Mouse (Mus musculus) layer of hippocampus, postnatal 10 days (tissue): ENCODE measurements around the gene Elmo2. TPM values are rescaled to one million over a fixed set of nuclear protein-coding genes. Genes with fewer than 3 reads are reported as not detected.
A peak's percentile ranks its signal among the peaks of the same experiment; 100 is the strongest.

ENCODE experiments used
- DNase-seq, 2 experiments: peaks; one replicate each; pipeline ENCODE4 v3.0.0; 2021; ENCODE audit warnings: low spot score in 2 of 2
- total RNA-seq, 2 experiments: library from RNA; stranded (reverse); gene quantifications; 2 replicates each; pipeline ENCODE4 v1.2.3; 2021

Gene Elmo2
- total RNA-seq, 2 experiments from 2014 or later, result 102 to 105 TPM

- no peak for DNase-seq
These were observed 2.4 kb downstream of the Elmo2 start for GRCm38 (mm10) chr2:165323928-165324327.

- DNase-seq, result no peak
These were observed 2.8 kb downstream of the Elmo2 start for GRCm38 (mm10) chr2:165323484-165323883.

- DNase-seq, result no peak
These were observed 4.1 kb downstream of the Elmo2 start for GRCm38 (mm10) chr2:165321981-165322735.

GRCm38 (mm10) chr2:165321381-165321888 lies 4.8 kb downstream of the Elmo2 start:
- DNase-seq, result peak in 1 of 2 experiments; percentile 50

- DNase-seq, result no peak
These were observed 5.6 kb downstream of the Elmo2 start for GRCm38 (mm10) chr2:165320531-165321150.

GRCm38 (mm10) chr2:165319503-165319902 lies 6.8 kb downstream of the Elmo2 start:
- DNase-seq, result no peak

GRCm38 (mm10) chr2:165318941-165319340 lies 7.3 kb downstream of the Elmo2 start:
- DNase-seq, result no peak

- DNase-seq, result no peak
These were observed 8.5 kb downstream of the Elmo2 start for GRCm38 (mm10) chr2:165317621-165318263.

GRCm38 (mm10) chr2:165316837-165317473 lies 9.3 kb downstream of the Elmo2 start:
- peak in 1 of 2 experiments; percentile 70 for DNase-seq

GRCm38 (mm10) chr2:165316204-165316603 lies 10.1 kb downstream of the Elmo2 start:
- DNase-seq, result no peak

GRCm38 (mm10) chr2:165314197-165314596 lies 12.1 kb downstream of the Elmo2 start:
- DNase-seq, result no peak

- no peak for DNase-seq
These were observed 13.9 kb downstream of the Elmo2 start for GRCm38 (mm10) chr2:165312381-165312780.

GRCm38 (mm10) chr2:165311577-165311976 lies 14.7 kb downstream of the Elmo2 start:
- peak in 1 of 2 experiments; percentile 52 for DNase-seq

- no peak for DNase-seq
These were observed 15.4 kb downstream of the Elmo2 start for GRCm38 (mm10) chr2:165310818-165311425.

- no peak for DNase-seq
These were observed 18.5 kb downstream of the Elmo2 start for GRCm38 (mm10) chr2:165307801-165308200.

- DNase-seq, result no peak
These were observed 20.8 kb downstream of the Elmo2 start for GRCm38 (mm10) chr2:165305438-165305837.

- no peak for DNase-seq
These were observed 21.5 kb downstream of the Elmo2 start for GRCm38 (mm10) chr2:165304819-165305218.

GRCm38 (mm10) chr2:165303354-165304012 lies 22.8 kb downstream of the Elmo2 start:
- DNase-seq, result no peak

- no peak for DNase-seq
These were observed 24.9 kb downstream of the Elmo2 start for GRCm38 (mm10) chr2:165301409-165301808.

GRCm38 (mm10) chr2:165300885-165301284 lies 25.4 kb downstream of the Elmo2 start:
- no peak for DNase-seq
